Mouse (Mus musculus) ovary, adult 18-20 months (tissue): ENCODE results near the gene Gramd1a.

Source experiments
- DNase-seq: peaks from one replicate; pipeline ENCODE4 v3.0.0; 2022; ENCODE audit warnings: low spot score, mixed read lengths

Gene Gramd1a

GRCm38 (mm10) chr7:31096892-31097564 lies 58.7 kb downstream of the Gramd1a start:
- DNase-seq: no peak

GRCm38 (mm10) chr7:31094774-31095501 lies 60.8 kb downstream of the Gramd1a start:
- DNase-seq: no peak

- DNase-seq: no peak
Observed at GRCm38 (mm10) chr7:31089721-31090120, 66.0 kb downstream of the Gramd1a start.

- DNase-seq: no peak
Observed at GRCm38 (mm10) chr7:31088206-31088605, 67.5 kb downstream of the Gramd1a start.

GRCm38 (mm10) chr7:31087262-31087661 lies 68.4 kb downstream of the Gramd1a start:
- no peak for DNase-seq

GRCm38 (mm10) chr7:31086175-31086755 lies 69.4 kb downstream of the Gramd1a start:
- DNase-seq: no peak

- peak; percentile 50 for DNase-seq
Observed at GRCm38 (mm10) chr7:31085171-31085570, 70.5 kb downstream of the Gramd1a start.

- no peak for DNase-seq
Observed at GRCm38 (mm10) chr7:31084140-31084539, 71.6 kb downstream of the Gramd1a start.

GRCm38 (mm10) chr7:31082831-31083588 lies 72.7 kb downstream of the Gramd1a start:
- no peak for DNase-seq

- DNase-seq: no peak
Observed at GRCm38 (mm10) chr7:31082106-31082505, 73.6 kb downstream of the Gramd1a start.

GRCm38 (mm10) chr7:31081106-31081505 lies 74.6 kb downstream of the Gramd1a start:
- no peak for DNase-seq

- DNase-seq: no peak
Observed at GRCm38 (mm10) chr7:31080611-31081010, 75.1 kb downstream of the Gramd1a start.
